Mouse (Mus musculus) thymus, postnatal 0 days (tissue): Measurements from ENCODE around the gene Adam8. TPM values are rescaled to one million over a fixed set of nuclear protein-coding genes. Genes with fewer than 3 reads are reported as not detected.
A peak's percentile ranks its signal among the peaks of the same experiment; 100 is the strongest.

Experiments used
- DNase-seq: peaks from one replicate; pipeline ENCODE4 v3.0.0-alpha.2; 2015; ENCODE audit warnings: low spot score
- microRNA counts: library from miRNA; unstranded; fragments of <30 nt; microRNA quantifications from one replicate; lab custom pipeline; 2015
- microRNA-seq: library from miRNA; unstranded; fragments of <30 nt; microRNA quantifications from one replicate; pipeline ENCODE4, GENCODE M21; 2016; ENCODE audit warnings: borderline number of aligned reads
- polyA plus RNA-seq: library from polyadenylated mRNA; unstranded; fragments of >200 nt; fragmentation: Nextera tagmentation; extraction: Ambion mirVana; gene quantifications from 2 replicates; pipeline ENCODE4 v1.2.1, GENCODE M21; 2015

The Adam8 gene
- polyA plus RNA-seq, 1 experiment from 2014 or later, result 5.3 TPM

GRCm38 (mm10) chr7:139946032-139946431, 46.3 kb downstream of the Adam8 start:
- DNase-seq, result no peak

GRCm38 (mm10) chr7:139945516-139945915, 46.8 kb downstream of the Adam8 start:
- no peak for DNase-seq

DNA sequence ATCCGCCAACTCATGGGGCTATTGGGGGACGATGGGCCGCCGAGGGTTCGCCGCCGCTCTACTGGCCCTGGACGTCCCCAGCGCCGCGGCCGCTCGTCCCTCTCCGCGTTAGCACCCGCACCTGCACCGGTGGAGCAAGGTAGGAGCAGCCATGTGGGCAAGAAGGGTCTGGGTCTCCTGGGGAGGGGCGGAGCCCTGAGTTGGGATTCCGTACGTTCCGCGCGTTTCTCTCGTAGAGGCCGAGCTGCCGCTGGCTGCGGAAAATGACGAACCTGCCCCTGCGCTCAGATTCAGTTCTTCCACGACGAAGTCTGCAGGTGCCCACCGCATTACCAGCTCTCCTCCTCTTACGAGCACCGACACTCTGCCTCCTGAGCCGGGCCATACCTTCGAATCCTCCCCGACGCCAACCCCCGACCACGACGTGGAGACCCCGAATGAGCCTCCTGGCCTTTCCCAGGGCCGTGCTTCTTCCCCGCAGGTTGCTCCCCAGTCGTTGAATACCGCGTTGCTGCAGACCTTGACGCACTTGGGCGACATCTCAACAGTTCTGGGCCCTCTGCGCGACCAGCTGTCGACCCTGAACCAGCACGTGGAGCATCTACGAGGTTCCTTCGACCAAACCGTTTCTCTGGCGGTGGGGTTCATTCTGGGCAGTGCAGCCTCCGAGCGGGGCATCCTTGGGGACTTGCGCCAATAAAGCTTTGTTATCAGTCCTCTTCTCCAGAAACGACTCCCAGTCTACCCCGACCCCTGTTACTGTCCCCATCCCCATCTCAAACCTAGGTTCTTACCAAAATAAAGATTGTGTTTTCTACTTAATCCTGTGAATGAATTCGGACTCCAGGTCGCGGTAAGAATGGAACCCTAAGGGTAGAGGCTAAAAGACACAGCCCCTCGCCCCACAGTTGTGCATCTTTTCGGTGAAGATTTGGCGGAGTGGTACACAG, 47.8 kb downstream of the Adam8 start:
- DNase-seq, result no peak

- no peak for DNase-seq
Observed at GRCm38 (mm10) chr7:139943674-139944281, 48.6 kb downstream of the Adam8 start, which contains the start of gene Utf1. Utf1 (plus strand) TSS chr7:139943789.

- DNase-seq, result no peak
Observed at GRCm38 (mm10) chr7:139940476-139941209, 51.7 kb downstream of the Adam8 start.

GRCm38 (mm10) chr7:139937810-139938209, 54.6 kb downstream of the Adam8 start:
- no peak for DNase-seq

DNA sequence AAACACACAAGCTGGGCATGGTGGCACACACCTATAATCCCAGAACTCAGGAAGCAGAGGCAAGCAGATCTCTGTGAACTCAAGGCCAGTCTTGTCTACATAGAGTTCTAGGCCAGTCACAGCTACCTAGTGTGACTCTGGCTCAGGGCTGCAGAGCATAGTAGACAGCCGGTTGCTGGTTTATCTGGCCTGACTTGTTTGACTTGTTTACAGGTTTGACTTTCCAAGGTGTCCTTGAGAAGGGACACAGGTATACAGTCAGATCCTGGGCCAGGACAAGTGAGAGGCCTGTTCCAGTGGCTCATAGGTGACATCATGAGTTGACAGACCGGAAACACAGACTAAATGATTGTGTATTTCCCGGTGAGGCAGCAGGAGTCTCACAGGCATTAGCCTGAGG, 55.2 kb downstream of the Adam8 start:
- DNase-seq, result no peak

- DNase-seq, result no peak
Observed at GRCm38 (mm10) chr7:139936705-139937104, 55.7 kb downstream of the Adam8 start.

DNA sequence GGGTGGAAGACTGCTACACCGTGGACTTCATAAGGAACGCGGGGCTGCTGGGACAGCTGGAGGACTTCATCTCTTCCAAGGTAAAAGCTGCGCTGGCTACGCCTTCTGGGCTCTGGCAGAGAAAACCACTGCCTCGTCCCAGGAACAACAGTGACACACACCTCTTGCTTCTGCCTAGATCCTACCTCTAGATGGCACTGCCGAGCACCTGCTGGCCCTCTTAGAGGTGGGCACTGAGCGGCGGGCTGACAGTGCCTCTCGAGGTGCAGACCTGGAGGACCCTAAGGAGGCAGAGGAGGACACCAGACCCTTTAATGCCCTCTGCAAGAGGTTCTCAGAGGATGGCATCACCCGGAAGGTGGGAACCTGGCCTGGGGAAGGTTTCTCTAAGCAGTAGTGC, 61.6 kb downstream of the Adam8 start:
- peak; percentile 59 for DNase-seq

MicroRNAs encoded within 50 kb of the gene (microRNA counts, 519-probe panel; counts per million panel counts)
- microRNA mmu-miR-202-3p (lab: Ali Mortazavi, UCI) (473 counts per million, percentile 71 among the panel's probes with 10 or more counts), microRNA mmu-miR-202-5p (lab: Ali Mortazavi, UCI) (473 counts per million, percentile 71 among the panel's probes with 10 or more counts)

Small RNAs within 50 kb of the gene (microRNA-seq; reads per million reads assigned to microRNA genes)
- gene Mir202 (2.9 reads per million), gene Mir7062 (2.9 reads per million), gene mmu-mir-7686 (not detected)

Other genes with a start within 250 kb of the Adam8 start
- not detected in 2 replicates for gene Adgra1, start 158.4 kb downstream of the Adam8 start, polyA plus RNA-seq
- gene Kndc1, start 97.9 kb downstream of the Adam8 start, polyA plus RNA-seq, result 0.90 and 1.0 TPM in 2 replicates
- gene Utf1, start 48.8 kb downstream of the Adam8 start, polyA plus RNA-seq, result 8.7 and 8.9 TPM in 2 replicates
- 0.71 and 0.90 TPM in 2 replicates for gene 6430531B16Rik, start 13.8 kb downstream of the Adam8 start, polyA plus RNA-seq
- gene Zfp511, start 43.8 kb upstream of the Adam8 start, polyA plus RNA-seq, result 38.9 and 40.3 TPM in 2 replicates
- 42.2 TPM in 2 replicates for gene Tubgcp2, start 44.1 kb upstream of the Adam8 start, polyA plus RNA-seq
- 0.21 and 0.25 TPM in 2 replicates for gene Msx3, start 56.5 kb upstream of the Adam8 start, polyA plus RNA-seq
- gene Caly, start 90.0 kb upstream of the Adam8 start, polyA plus RNA-seq, result 0.44 and 0.52 TPM in 2 replicates
- gene Prap1, start 100.8 kb upstream of the Adam8 start, polyA plus RNA-seq, result 1.5 and 2.3 TPM in 2 replicates
- 27.8 and 28.6 TPM in 2 replicates for gene Fuom, start 109.9 kb upstream of the Adam8 start, polyA plus RNA-seq
- gene Paox, start 123.2 kb upstream of the Adam8 start, polyA plus RNA-seq, result 26.8 and 28.8 TPM in 2 replicates
- gene Echs1, start 123.9 kb upstream of the Adam8 start, polyA plus RNA-seq, result 95.0 and 102 TPM in 2 replicates
- gene Mtg1, start 145.0 kb upstream of the Adam8 start, polyA plus RNA-seq, result 32.1 and 33.1 TPM in 2 replicates
- gene Sprn, start 162.3 kb upstream of the Adam8 start, polyA plus RNA-seq, result 0.06 and 0.07 TPM in 2 replicates
- not detected in 2 replicates for gene Olfr522, start 172.2 kb upstream of the Adam8 start, polyA plus RNA-seq
- 0.08 TPM in 2 replicates for gene Olfr523, start 180.7 kb upstream of the Adam8 start, polyA plus RNA-seq
- 1.1 and 1.3 TPM in 2 replicates for gene Olfr524, start 213.4 kb upstream of the Adam8 start, polyA plus RNA-seq
- 40.2 and 40.6 TPM in 2 replicates for gene Cd163l1, start 225.7 kb upstream of the Adam8 start, polyA plus RNA-seq